Mouse (Mus musculus): ENCODE results near the gene Cdc42ep4. TPM values are rescaled to one million over a fixed set of nuclear protein-coding genes. Genes with fewer than 3 reads are reported as not detected.

Cdc42ep4 gene
- polyA plus RNA-seq, 1 experiment from 2014 or later = 25.1 TPM

Other genes with a start within 250 kb of the Cdc42ep4 start
- gene Sstr2, start 132.5 kb downstream of the Cdc42ep4 start, polyA plus RNA-seq (2015; fragmentation: Nextera tagmentation; extraction: Ambion mirVana) = 1.2 and 2.6 TPM in 2 replicates
- gene Cog1, start 102.7 kb downstream of the Cdc42ep4 start, polyA plus RNA-seq (2015; fragmentation: Nextera tagmentation; extraction: Ambion mirVana) = 15.5 and 18.6 TPM in 2 replicates
- gene Slc39a11, start 101.8 kb downstream of the Cdc42ep4 start, polyA plus RNA-seq (2015; fragmentation: Nextera tagmentation; extraction: Ambion mirVana) = 11.9 and 16.2 TPM in 2 replicates
- 39.6 and 41.1 TPM in 2 replicates for gene Fam104a, start 67.7 kb downstream of the Cdc42ep4 start, polyA plus RNA-seq (2015; fragmentation: Nextera tagmentation; extraction: Ambion mirVana)
- 14.8 and 16.8 TPM in 2 replicates for gene D11Wsu47e, start 67.5 kb downstream of the Cdc42ep4 start, polyA plus RNA-seq (2015; fragmentation: Nextera tagmentation; extraction: Ambion mirVana)
- gene Cpsf4l, start 41.9 kb downstream of the Cdc42ep4 start, polyA plus RNA-seq (2015; fragmentation: Nextera tagmentation; extraction: Ambion mirVana) = 4.6 and 13.3 TPM in 2 replicates